Mouse (Mus musculus) megakaryocyte-erythroid progenitor cell, adult 5-6 weeks (primary cell): ENCODE data around the gene Zfp414. TPM values are rescaled to one million over a fixed set of nuclear protein-coding genes. Genes with fewer than 3 reads are reported as not detected.
A peak's percentile ranks its signal among the peaks of the same experiment; 100 is the strongest.
"Not testable (repeated sequence)": the region's sequence is repeated elsewhere in the genome, so short reads cannot be mapped to it uniquely, and the experiment has no call there.

ENCODE experiments used
- ATAC-seq: replicated peaks from 2 replicates; pipeline ENCODE4 v1.8.0; 2016; ENCODE audit warnings: mild to moderate bottlenecking, inconsistent platforms; ENCODE audit not compliant: severe bottlenecking, poor library complexity, low FRiP score, low TSS enrichment
- total RNA-seq, 2 experiments: library from RNA; stranded (forward) in 1 of 2; stranded (reverse) in 1 of 2; fragments of 200-1000, 215-1000 nt in 1 of 2; fragments of >200 nt in 1 of 2; fragmentation: Nextera tagmentation in 1 of 2; gene quantifications; 2 replicates each; pipeline ENCODE4 v1.2.3; 2014 to 2017

Gene Zfp414
- 34.3 and 57.7 TPM in 2 replicates for total RNA-seq (2014; fragmentation: Nextera tagmentation)
- total RNA-seq (2017), result 10.7 and 13.5 TPM in 2 replicates

DNA sequence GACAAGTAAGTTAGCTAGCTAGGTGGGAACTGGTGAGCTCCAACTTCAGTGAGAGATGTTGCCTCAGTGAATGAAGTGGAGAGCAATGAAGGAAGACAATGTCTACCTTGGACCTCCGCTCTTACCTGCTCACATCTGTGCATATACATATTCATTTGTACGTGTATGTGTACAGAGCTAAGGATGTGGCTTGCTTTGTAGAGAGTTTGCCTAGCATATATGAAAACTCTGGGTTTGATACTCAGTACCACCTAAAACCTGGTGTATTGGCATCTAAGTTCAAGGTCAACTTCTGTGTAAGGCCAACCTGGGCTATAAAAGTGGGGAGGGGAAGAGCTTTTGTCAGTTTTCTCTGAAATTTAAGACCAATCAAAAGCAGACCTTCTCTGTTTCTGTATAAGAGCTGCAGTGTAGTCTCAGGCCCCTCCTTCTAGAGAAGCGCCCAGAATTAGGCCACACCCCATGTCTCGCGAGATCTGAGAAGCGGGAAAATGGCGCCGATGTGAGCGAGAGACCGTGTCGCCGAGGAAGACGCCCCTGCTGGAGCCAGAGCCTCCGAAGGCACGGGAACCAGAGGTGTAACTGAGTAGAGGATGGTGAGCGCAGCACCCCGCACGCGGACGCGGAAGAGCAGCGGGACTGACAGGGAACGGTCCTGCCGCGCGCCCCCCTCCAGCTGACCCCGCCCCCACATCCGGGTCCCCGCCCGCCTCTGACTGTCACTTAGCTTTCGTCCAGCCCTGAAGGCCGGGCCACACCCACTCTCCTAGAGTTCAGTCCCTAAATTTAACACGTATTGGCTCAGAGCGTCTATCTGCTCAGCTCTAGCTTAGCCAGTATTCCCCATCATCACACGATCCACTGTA lies at the start of gene Zfp414:
Zfp414 (plus strand) TSS at position 470 of the 866 bp plus-strand sequence.
- peak; percentile 96 for ATAC-seq

- ATAC-seq, result no peak
These were observed 44.8 kb upstream of the Zfp414 start for GRCm38 (mm10) chr17:33584061-33584460.

DNA sequence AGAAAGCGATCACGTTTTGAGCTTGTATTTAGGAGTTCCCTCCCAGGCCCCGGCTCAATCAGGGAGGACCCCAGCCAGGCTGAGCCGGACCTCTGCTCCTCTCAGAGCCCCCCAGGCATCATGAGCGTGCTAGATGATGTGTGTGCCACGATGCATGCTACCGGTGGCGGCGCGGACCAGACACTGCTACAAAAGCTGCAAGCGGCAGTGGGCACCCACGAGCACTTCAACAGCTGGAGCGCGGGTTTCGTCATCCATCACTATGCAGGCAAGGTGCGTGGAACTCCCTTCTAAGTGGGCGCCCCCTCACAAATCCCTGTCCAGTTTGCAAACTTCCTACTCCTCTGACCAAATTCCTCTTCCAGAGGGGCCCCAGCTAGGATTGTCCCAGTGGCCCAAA lies 42.9 kb upstream of the Zfp414 start:
- no peak for ATAC-seq

DNA sequence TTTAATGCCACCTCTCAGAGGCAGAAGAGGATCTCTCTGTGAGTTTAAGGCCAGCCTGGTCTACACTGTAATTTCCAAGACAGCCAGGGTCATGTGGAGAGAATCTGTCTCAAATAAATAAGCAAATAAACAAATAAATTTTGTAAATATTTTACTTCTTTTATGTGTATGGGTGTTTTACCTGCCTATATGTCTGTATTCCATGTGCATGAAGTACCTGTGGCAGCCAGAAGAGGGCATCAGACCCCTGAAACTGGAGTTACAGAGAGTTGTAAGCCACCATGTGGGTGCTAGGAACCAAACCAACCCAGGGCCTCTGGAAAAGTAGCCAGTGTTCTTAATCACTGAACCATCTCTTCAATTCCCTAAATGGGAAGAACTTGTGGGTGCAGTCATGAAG lies 31.6 kb upstream of the Zfp414 start:
- ATAC-seq, result no peak

GRCm38 (mm10) chr17:33598506-33598905 lies 30.4 kb upstream of the Zfp414 start:
- ATAC-seq, result no peak

- ATAC-seq, result no peak
These were observed 28.9 kb upstream of the Zfp414 start for GRCm38 (mm10) chr17:33599836-33600475.

- no peak for ATAC-seq
These were observed 28.1 kb upstream of the Zfp414 start for GRCm38 (mm10) chr17:33600831-33601230.

- ATAC-seq, result no peak
These were observed 26.9 kb upstream of the Zfp414 start for GRCm38 (mm10) chr17:33601947-33602346.

DNA sequence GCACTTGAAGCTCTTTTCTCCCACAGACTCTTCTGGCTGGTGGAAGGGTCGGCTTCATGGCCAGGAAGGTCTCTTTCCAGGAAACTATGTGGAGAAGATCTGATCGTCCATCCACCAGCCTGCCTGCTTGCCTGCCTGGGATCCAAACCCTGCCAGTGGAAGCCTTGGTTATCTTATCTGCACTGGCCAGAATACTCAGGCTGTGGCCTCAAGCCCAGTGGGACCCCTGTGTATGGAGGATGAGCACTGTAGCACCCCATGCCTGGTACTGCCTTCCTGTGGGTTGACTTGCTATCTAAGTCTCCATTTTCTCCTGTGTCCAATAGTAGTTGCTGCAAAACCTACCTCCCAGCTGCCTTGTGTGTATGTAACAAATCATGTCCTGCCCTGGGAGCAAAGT lies 21.6 kb upstream of the Zfp414 start:
- peak; percentile 47; the same call in 1 of the 2 replicates for ATAC-seq

- ATAC-seq, result no peak
These were observed 18.3 kb upstream of the Zfp414 start for GRCm38 (mm10) chr17:33610548-33610947.

DNA sequence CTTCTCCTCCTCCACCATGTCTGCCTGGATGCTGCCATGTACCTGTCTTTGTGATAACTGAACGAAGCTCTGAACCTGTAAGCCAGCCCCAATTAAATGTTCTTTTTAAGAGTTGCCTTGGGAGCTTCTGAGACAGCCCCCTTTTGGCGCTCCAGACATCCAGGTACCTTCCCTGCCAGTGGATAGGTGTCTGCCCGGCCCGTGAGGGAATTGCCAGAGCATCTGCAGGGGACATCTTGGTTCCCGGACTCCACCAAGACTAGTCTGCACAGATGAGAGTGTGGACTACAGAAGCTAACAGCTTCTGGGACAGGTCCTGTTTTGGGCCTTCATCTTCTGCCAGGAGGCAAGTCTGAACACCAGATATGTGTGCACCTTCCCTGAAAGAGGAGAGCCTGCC lies 15.2 kb upstream of the Zfp414 start:
- ATAC-seq, result not testable (repeated sequence)

GRCm38 (mm10) chr17:33627281-33627680 lies 1.6 kb upstream of the Zfp414 start:
- no peak for ATAC-seq

DNA sequence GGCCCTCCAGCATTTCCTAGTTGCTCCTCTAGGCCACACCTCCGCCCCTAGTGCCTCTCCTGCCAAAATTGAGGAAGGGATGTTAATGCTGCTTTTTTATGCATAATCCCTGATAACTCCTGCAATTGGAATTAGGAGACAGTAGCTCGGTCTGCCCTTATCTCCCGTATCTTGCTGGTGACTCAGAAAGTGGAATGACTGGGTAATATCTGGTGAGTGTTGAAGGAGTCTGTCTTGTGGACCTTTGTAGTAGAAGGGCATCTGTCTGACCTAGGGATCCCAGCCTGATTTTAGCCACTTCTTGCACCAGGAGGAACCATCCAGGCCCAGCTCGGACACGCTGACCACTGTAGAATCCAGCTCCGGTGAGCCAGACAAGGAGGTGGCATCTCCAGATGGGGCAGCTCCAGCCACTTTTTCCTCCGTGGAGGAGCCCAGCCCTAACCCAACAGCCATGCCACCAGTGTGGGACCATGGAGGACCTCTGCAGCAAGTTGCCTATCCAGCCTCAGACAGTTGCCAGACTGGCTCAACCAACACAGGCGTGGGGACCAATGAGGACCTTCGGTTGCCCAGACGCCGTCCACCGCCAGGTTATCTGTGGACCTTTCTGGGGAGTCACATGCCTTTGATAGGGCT lies 716 bp downstream of the Zfp414 start:
- no peak for ATAC-seq

GRCm38 (mm10) chr17:33630171-33630895 lies 1.4 kb downstream of the Zfp414 start:
- ATAC-seq, result no peak

DNA sequence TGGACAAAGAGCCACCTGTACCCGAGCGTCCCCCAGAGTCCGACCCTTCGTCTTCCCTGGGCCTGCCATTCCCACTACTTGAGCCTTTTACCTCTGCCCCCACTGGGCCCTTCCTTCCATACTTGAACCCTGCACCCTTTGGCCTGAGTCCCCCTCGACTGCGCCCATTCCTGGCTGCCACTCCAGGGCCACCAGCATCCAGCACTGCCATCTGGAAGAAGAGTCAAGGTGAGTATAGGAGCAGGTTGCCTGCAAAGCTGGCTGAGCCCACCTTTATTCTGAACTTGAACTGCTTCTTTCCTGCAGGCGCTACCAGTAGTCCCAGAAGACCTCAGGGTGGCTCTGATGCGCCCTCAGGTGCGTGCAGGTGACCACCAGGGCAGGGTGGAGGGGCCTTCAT lies 2.3 kb downstream of the Zfp414 start:
- ATAC-seq, result no peak

DNA sequence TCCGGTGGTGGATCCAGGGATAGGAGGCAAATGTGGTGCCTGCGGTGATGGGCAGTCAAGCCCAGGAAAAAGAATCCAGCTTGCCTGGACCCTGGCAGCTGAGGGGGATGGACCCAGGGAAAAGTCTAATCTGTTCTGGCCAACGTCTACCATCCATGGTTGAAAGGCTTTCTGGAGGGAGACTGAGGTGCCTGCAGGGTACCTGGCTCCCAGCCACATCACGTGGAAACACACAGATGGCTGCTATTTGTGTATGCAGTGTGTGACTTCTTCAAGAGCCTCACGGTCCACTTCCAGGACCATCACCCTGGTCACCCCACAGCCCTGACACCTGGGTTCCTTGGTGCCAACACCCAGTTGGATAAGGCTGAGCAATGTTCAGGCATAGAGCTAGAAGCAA lies 2.9 kb downstream of the Zfp414 start:
- no peak for ATAC-seq

GRCm38 (mm10) chr17:33637038-33637437 lies 8.1 kb downstream of the Zfp414 start:
- ATAC-seq, result no peak

DNA sequence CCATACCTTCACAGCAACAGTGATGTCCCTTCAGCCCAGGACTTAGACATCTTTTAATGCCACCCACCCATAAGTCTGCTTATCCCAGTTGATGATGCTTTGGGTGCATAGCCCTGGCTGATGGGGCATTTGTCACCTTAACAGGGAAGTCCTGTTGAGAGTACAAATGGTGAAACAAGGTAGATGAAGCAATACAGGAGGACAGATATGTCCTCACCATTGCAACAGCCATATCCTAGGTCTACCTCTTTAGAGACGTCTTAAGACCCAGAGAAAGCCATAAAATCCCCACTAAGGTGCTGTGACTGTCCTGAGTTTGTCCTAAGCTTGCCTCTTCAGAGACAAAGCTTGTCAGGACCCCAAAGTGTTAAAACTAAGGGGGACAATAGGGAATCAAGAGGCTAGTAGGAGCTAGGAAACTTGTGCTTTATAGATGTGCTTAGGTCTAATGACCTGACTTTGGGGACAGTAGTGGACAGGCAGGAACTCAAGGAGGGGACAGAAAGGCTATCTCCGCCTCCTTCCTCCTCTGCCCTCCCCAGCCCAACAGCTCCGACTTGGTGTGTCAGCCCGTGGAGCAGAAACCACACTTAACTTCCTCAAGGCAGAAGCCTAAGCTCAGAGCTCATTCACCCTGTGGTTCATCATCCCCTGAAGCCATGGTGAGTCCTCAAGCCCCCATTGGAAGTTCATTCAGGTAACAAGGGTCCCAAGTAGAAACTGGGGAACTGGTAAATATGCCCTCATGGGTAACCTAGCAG lies 8.8 kb downstream of the Zfp414 start, which contains the start of gene Pram1:
Pram1 (plus strand) TSS at position 541 of the 761 bp plus-strand sequence.
- no peak for ATAC-seq

- ATAC-seq, result no peak
These were observed 10.9 kb downstream of the Zfp414 start for GRCm38 (mm10) chr17:33639743-33640142.
